Mouse (Mus musculus): ENCODE results near the gene Dek.

Gene Dek

DNA sequence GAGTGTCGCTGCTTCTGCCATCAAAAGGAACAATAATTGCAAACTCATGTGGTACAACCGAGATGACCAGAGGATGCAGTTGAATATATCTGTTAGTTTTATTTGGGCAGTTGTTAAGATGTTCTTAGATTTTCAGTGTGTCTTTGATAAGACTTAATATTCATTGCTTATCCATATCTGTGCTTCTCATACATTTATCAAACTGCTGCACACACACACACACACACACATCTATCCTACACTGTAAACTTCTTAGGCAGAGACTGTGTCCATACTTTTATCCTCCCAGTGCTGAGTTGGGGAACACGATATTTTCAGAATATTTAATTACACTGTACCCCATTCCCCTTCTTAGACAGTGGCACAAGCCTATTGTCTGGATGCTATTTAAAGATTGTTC is 5.2 kb upstream of the Dek start:
- DNase-seq (ENCODE audit: low read depth in 2 of 2, low spot score in 2 of 2) = no peak

DNA sequence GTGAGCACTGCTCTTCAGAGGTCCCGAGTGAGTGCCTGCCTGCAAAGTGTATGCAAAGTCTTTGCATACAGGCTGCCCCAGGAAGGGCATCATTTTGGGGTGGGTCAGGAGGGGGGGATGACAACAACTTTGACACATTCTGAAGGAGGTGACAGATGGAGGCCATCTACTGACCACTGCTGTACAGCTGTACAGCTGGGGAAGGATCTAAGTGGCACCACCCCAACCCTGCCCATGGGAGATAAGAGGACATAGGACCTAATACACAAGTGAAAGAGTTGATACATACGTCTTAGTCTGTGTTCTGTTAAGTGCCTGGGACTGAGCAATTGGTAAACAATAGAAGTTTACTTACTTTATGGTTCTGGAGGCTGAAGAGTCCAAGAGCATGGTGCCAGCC is 3.2 kb upstream of the Dek start:
- no peak for DNase-seq (ENCODE audit: low read depth in 2 of 2, low spot score in 2 of 2)

DNA sequence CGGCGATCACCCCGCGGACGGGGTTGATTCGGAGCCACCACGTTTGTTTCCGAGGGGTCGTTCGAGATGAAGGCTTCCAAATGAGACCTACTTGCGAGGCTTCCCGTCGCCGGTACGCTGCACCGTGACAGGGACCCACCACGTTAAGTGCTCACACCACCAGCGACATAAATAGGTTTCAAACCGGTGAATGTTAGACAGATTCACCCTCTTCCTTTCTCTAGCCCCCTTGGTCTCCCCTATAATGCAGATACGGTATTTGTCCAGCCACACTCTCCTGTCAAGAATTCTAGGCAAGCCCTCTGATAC is 533 bp upstream of the Dek start:
- peak in 1 of 2 experiments; percentile 50 for DNase-seq (ENCODE audit: low read depth in 2 of 2, low spot score in 2 of 2)

DNA sequence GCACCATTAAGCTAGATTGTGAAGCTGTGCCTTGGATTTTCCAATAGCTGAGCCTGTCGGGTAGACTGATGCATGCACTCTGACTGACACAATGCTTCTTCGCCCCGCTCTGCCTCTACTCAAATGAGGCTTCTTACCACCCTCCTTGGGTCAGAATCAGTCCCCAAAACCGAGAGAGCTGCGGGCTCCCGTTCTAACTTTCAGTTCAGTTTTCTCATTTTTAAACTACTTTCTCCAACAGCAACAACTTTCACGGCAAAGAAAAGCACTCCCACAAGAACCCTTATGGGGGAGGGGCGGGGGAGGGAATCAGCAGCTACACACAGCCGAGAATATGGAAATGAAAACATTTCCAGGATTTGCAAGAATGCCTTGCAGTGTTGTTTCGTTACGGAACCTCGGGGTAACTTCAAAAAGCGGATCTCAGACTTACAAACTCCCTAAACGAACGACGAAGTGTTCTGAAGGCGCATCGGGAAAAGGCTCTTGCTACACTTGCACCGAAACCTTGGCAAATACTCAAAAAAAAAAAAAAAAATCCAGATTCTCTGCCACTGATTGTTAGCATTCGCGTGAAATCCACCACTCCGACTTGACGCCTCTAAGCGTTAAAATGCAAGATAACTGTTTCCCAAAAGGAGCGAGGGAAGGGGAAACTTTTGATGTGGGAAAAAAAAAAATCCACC is 1.0 kb downstream of the Dek start:
- no peak for DNase-seq (ENCODE audit: low read depth in 2 of 2, low spot score in 2 of 2)

DNA sequence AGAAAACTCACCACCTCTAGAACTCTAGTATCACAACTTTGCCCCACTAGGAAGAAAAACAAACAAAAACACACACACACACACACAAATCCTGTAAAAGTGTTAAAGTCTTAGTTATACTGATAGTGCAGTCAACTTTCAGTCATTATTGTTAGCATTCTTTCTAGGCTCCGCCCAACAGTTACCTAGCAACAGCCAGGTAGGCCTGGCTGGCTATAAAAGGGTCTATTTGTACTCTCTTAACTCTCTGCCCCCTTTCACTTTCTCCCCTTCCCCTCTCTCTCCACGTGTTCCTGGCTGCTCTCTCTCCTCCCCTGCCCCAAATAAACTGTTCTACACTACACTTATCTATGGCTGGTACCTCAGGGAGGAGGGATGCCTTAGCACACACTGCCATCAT is 1.9 kb downstream of the Dek start:
- no peak for DNase-seq (ENCODE audit: low read depth in 2 of 2, low spot score in 2 of 2)

DNA sequence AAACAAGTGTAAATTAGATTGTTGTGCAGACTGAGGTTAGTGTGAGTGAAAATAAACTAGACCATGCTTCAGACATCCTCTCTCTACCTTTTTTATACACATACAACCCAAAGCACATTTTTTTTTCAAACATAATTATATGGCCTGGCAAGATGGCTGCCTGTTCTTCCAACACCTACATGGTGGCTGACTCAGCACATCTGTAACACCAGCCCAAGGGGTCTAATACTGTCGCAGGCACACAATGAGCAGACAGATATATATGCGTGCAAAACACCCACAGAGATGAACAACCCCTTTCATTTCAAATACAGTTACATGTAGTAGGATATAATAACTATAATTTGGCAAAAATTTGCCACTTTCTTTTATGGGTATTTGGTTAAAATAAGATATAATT is 5.4 kb downstream of the Dek start:
- DNase-seq (ENCODE audit: low read depth in 2 of 2, low spot score in 2 of 2) = no peak

DNA sequence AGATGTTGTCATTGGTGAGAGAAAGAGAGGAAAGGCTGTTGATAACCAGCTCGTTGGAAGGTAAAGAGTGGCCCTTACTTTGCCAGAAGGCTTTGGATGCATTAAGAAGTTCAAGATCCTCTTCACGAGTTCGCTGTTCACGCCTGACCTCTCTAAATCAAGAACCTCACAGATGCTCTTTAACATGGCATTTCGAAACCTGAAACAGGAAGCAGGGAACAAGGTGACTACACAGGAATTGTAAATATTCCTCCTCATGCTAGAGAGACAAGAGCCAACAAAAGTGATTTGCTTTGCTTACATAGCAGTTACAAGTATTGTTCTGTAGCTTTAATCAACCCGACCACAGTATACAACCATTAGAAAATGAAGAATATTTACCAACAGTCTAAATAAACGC is 6.7 kb downstream of the Dek start:
- DNase-seq (ENCODE audit: low read depth in 2 of 2, low spot score in 2 of 2) = no peak

DNA sequence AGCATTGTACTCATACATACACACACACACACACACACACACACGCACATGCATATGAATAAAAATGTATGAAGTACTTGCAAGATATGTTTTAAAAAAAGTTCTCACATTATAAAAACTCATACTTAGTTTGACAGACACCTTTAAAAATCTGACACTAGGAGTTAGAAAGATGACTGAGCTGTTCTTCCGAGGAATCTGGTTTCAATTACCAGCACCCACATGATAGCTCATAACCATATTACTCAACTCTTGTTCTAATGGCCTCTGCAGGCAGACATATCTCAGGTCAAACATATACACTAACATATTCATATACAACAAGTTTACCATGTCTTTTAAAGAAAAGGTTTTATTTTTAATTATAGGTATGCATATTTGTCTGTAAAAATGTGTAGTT is 9.4 kb downstream of the Dek start:
- no peak for DNase-seq (ENCODE audit: low read depth in 2 of 2, low spot score in 2 of 2)

DNA sequence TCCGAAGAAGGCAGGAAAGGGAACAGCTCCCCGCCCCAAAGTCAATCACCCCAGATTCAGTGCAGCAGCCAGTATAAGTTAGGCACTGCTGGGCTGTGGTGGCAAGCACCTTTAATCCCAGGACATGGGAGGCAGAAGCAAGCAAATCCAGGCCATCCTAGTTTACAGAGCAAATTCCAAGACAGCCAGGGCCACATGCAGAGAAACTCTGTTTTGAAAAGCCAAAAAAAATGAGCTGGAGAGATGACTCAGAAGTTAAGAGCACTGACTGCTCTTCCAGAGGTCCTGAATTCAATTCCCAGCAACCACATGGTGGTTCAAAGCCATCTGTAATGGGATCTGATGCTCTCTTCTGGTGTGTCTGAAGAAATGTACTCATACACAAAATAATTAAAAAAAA is 12.2 kb downstream of the Dek start:
- no peak for DNase-seq (ENCODE audit: low read depth in 2 of 2, low spot score in 2 of 2)

DNA sequence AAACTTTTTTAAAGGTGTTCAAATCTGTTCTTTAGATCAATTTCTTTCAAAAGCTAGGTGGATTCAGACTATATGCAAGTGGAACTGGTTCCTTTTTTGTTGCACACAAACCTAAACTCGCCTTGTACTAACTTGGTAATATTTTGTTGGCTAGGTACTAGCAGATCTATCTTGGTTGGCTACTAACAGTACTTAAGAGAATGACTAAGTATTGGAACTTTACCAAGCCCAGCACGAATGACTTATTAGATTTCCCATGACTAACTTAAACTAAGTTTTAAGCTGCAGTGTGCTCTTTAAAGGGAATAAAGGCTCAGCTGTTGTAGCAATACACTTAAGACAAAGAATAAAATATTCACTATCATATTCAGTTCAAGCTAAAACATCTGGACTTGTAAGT is 16.7 kb downstream of the Dek start:
- DNase-seq (ENCODE audit: low read depth in 2 of 2, low spot score in 2 of 2) = no peak

DNA sequence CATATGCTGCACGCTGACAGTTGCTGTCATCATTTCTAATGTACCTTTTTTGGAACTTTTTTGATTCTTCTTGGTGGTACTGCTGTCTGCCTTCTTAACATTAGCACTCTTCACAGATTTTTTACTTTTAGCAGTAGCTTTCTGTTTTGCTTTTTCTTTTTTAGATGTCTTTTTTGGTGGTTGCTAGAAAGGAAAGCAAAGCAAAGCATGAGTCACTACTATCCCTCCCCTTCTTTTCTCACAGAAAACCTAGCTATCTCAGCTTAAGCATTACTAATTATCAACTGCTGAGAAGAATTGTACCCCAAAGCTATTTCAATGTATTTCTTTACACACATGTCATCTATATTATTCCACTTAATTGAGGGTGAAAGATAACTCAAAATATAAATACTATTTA is 17.6 kb downstream of the Dek start:
- no peak for DNase-seq (ENCODE audit: low read depth in 2 of 2, low spot score in 2 of 2)

DNA sequence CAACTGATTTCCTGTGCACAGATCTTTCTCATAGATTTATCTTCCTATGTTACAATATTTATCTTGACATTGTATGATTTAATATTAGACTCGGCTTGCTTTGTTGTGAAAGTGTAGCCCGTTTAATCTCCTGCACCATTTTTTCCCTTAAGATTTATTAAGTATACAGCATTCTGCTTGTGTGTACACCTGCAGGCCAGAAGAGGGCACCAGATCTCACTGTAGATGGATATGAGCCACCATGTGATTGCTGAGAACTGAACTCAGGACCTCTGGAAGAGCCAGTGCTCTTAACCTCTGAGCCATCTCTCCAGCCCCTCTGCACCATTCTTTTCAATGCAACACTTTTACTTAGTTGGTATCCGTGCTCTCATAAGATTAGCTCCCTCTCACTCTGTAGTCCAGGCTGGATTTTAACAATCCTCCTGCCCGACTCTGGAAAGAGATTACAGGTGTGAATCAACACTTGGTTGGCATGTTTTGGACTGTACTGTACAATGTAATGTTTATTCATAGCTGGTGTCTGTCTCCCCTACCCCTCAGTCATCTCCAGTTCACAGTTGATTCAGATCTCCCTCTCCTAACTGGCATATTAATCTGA is 25.0 kb downstream of the Dek start:
- peak in 1 of 2 experiments; percentile 13 for DNase-seq (ENCODE audit: low read depth in 2 of 2, low spot score in 2 of 2)

DNA sequence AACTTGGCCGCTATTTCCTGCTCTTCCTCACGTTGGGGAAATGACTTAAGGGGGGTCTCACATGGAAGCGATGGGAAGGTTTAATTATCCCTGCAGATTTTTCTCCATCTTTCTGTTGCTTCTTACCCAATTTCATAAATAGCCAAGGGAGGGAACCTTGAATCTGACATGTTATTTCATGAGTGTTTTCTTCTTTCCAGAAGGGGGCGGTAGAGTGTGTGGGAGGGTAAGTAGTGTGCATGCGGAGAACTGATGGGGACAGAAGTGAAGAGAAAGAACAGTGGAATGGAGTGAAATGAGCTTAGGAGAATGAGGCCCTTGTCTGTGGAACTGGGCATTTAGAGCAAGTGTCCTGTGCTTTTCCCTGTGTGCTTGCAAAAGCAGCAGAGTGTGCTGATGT is 27.2 kb downstream of the Dek start:
- no peak for DNase-seq (ENCODE audit: low read depth in 2 of 2, low spot score in 2 of 2)

DNA sequence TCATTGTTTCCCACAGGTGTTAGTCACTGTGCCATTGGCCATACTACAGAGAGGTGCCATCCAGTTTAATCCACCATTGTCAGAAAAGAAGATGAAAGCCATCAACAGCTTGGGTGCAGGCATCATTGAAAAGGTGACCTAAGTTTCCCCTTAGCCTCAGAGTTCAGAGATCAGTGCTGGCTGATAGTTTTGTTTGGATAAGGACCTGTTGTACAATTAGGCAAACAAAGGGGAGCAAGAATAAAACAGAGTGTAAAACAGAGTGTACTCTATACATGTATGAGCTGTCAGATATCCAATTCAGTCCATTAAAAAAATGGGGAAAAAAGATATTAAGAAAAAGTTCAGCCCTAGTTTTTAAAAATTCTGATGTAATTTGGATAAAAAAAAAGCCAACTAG is 28.6 kb downstream of the Dek start:
- DNase-seq (ENCODE audit: low read depth in 2 of 2, low spot score in 2 of 2) = no peak

DNA sequence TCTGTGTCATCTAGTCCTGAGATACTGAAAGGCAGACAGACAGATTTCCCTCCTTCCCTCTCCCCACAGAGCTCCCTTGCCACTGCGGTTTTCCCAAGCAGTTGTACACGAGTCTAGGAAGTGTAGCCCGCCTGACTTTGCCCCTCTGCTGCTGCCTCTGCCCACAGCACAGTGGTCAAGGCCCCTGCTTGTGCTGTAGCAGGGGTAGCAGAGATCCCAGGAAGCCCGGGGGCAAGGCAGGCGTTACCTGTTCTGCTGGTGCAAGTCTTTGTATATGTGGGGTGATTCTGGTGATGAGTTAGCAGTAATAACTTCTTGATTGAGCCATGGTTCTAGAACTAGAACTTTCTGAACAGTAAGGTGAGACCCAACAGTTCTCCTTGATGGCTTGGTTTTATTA is 29.8 kb downstream of the Dek start:
- no peak for DNase-seq (ENCODE audit: low read depth in 2 of 2, low spot score in 2 of 2)

DNA sequence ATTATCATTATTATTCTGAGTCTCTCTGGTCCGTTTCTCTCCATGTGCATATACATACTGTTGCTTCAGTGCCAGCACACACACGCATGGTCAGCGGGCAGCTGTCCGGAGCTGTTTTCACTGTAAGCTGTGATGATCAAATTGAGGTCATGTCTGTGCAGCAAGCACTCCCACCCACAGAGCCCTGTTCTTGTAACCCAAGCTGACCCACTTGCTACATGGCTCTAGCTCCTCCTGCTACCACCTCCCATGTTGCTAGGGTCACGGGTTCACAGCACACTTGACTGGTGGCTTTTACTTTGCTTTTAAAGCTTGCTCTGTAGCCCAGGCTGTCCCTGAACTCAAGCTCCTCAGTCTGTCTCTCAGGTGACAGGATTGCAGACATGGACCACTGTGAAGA is 33.5 kb downstream of the Dek start:
- DNase-seq (ENCODE audit: low read depth in 2 of 2, low spot score in 2 of 2) = no peak

DNA sequence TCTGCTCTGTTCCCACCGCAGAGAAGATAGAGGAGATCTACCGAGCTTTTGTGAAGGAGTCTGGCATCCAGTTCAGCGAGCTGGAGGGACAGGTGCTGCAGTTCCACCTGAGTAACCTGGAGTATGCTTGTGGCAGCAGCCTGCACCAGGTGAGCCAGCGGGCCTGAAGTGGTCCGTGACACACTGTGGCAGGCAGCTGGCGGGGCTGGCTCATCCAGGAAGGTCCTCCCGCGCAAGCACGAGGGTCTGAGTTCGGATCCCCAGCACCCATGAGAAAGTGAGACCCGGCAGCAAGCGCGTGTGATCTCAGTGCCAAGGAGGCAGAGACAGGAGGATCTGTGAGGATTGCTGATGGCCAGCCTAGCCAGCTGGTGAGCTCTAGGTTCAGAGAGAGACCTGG is 34.1 kb downstream of the Dek start:
- DNase-seq (ENCODE audit: low read depth in 2 of 2, low spot score in 2 of 2) = no peak

DNA sequence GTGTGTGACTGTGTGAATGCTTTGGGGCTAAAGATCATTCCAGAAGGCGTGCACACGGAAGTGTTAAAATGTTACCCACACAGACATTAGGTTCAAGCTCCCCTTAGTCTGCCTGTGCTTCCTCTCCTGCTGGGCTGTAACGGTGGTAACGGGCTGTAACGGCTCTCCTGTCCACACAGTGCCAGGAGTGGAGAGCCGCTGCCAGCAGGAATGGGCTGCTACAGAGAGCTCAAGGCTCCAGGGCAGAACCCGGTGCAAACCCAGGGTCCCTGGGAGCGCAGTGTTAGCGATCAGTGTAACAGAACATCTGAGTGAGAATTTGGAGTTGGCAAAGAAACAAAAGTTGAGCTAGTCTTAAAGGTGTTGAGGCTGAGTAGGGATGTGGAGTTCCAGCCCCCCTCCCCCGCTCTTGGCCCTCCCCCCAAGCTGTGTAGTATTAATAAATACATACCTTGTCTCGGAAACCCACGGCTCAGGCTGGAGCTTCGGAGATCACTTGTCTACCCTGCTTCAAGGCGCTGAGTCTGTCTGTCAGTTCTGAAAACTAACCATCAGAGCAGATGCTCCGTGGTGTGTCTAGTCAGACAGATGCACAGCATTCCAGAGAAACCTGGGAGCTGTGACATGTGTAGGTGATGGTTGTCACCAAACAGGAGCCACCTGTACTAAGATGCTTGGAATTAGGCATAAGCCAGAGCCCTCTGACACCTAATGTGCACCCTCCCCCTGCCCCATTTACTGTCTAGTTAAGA is 35.5 kb downstream of the Dek start:
- no peak for DNase-seq (ENCODE audit: low read depth in 2 of 2, low spot score in 2 of 2)

DNA sequence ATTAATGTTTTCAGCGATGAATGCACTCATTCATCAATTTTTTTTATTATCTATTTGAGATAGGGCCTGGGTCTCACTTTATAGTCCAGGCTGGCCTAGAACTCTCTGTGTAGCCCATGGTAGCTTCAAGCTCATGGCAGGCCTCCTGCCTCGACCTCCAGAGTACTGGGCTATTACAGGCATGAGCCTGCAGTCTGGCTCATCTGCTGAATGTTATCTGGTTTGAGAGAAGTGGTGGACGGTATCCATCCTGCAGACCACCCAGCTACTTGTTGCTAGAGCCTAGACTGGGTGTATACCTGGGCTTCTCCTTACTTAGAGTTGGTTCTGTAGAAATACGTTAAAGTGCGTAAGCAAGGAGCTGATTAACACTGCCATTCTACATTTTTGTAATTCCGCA is 39.0 kb downstream of the Dek start:
- DNase-seq (ENCODE audit: low read depth in 2 of 2, low spot score in 2 of 2) = no peak

DNA sequence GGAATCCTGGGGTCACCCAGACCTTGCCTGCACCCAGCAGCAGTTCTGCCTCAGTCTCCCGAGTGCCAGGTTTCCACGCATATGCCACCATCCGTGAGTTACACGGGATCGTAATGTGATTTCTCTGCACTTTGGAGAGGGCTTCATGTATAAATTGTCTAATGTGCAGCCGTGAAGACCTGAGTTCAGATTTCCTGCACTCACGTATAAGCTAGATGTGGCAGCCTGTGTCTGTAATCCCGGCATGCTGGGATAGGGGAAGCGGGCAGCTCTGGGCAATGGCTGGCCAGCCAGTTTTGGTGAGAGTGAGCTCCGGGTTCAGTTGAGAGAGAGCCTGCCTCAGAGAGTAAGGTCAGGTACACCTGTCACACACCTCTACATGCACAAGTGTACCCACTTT is 39.5 kb downstream of the Dek start:
- DNase-seq (ENCODE audit: low read depth in 2 of 2, low spot score in 2 of 2) = no peak

DNA sequence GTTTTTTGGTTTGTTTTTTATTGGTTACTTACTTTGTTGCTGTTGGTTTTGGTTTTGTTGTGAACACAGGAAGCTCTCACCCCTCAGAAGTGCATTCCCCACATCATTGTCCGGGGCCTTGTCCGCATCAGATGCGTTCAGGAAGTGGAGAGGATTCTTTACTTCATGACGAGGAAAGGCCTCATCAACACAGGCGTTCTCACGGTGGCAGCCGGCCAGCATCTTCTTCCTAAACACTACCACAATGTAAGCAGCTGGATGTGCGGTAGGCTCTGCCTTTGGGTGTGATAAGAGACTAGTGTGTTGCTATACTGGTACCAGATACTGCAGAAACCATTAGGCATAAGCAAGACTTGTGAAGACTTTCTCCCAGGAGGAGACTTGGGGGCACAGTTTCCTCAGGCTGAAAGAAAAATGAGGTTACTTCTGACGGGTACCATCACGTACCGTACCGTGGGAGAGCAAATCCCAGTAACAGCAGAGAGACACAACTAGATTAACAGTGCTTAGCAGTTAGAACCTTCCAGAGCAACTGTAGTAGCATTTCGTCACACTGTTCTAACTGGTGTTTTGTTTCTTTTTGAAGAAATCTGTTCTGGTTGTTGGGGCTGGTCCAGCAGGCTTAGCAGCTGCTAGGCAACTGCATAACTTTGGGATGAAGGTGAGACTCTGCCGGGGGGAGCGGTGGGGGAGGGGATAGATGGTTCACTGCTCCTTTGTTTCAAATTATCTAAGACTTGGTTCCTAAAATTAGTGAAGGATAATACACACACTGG is 41.8 kb downstream of the Dek start:
- no peak for DNase-seq (ENCODE audit: low read depth in 2 of 2, low spot score in 2 of 2)

DNA sequence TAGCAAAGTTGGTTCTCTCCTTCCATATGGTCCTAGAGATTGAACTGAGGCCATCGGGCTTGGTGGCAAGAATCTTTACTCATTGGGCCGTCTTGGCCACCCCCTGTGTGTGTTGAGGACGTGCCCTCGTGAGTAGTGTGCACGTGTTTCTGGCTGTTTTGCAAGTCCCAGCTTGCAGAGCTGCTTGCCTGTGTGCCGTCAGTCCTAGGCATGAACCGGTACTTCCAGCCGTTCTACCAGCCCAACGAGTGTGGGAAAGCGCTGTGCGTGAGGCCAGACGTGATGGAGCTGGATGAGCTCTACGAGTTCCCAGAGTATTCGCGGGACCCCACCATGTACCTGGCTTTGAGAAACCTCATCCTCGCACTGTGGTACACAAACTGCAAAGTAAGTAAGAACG is 43.2 kb downstream of the Dek start:
- DNase-seq (ENCODE audit: low read depth in 2 of 2, low spot score in 2 of 2) = no peak

Measured in CD8-positive naive resting alpha-beta T cell, adult 2 months (primary cell).